Mouse (Mus musculus): Measurements from ENCODE around the gene Nat8f6. TPM values are rescaled to one million over a fixed set of nuclear protein-coding genes. Genes with fewer than 3 reads are reported as not detected.
"Not testable (repeated sequence)": the region's sequence is repeated elsewhere in the genome, so short reads cannot be mapped to it uniquely, and the experiment has no call there.

The Nat8f6 gene
- polyA plus RNA-seq, 1 experiment: not detected

GRCm38 (mm10) chr6:85838674-85839073 lies 17.9 kb upstream of the Nat8f6 start:
- Histone ChIP-seq H3K36me3 (ENCODE audit: control insufficient read depth, insufficient read depth) (no peaks in the 10 kb centered on the region), H3K27me3 (ENCODE audit: control insufficient read depth, insufficient read depth, insufficient read length) (no peaks in the 10 kb centered on the region), H3K4me3 (ENCODE audit: insufficient read depth, poor library complexity, severe bottlenecking) (no peak overlapping the region), H3K79me2 (ENCODE audit: control insufficient read depth, insufficient read depth) (no peaks in the 10 kb centered on the region), H3K79me3 (ENCODE audit: low read depth) (no peaks in the 10 kb centered on the region), H3ac (ENCODE audit: control insufficient read depth, insufficient read length, low read depth) (no peak overlapping the region)
- TF ChIP-seq USF1 (IDR thresholded peaks at IDR 0.05; ENCODE audit: low read depth): no peak
- TF ChIP-seq FOSL1 (IDR thresholded peaks at IDR 0.05; ENCODE audit: insufficient read depth, low read length, poor library complexity, severe bottlenecking): no peak
- no peak for TF ChIP-seq MYOG (IDR thresholded peaks at IDR 0.05; ENCODE audit: control insufficient read depth, extremely low read depth, insufficient read length)
- TF ChIP-seq MYOD1 (IDR thresholded peaks at IDR 0.05; ENCODE audit: control insufficient read depth, insufficient read length, low read depth): no peak
- no peak for TF ChIP-seq CTCF (IDR thresholded peaks at IDR 0.05; ENCODE audit: control insufficient read depth, insufficient read depth, insufficient read length)
- no peak for TF ChIP-seq CEBPB (IDR thresholded peaks at IDR 0.05; ENCODE audit: low read depth)
- no peak for TF ChIP-seq MAX (IDR thresholded peaks at IDR 0.05)

- H3K79me2 ChIP-seq (ENCODE audit: control insufficient read depth, insufficient read depth); H3K36me3 ChIP-seq (ENCODE audit: control insufficient read depth, insufficient read depth); H3K4me3 ChIP-seq (ENCODE audit: insufficient read depth, poor library complexity, severe bottlenecking); H3ac ChIP-seq (ENCODE audit: control insufficient read depth, insufficient read length, low read depth); H3K79me3 ChIP-seq (ENCODE audit: low read depth); H3K27me3 ChIP-seq (ENCODE audit: control insufficient read depth, insufficient read depth, insufficient read length): not testable (repeated sequence)
Observed at GRCm38 (mm10) chr6:85837307-85837706, 16.6 kb upstream of the Nat8f6 start.

- not testable (repeated sequence) for H3K36me3 ChIP-seq (ENCODE audit: control insufficient read depth, insufficient read depth); H3K79me3 ChIP-seq (ENCODE audit: low read depth); H3K4me3 ChIP-seq (ENCODE audit: insufficient read depth, poor library complexity, severe bottlenecking); H3K79me2 ChIP-seq (ENCODE audit: control insufficient read depth, insufficient read depth); H3ac ChIP-seq (ENCODE audit: control insufficient read depth, insufficient read length, low read depth); H3K27me3 ChIP-seq (ENCODE audit: control insufficient read depth, insufficient read depth, insufficient read length)
Observed at GRCm38 (mm10) chr6:85836827-85837226, 16.1 kb upstream of the Nat8f6 start.

DNA sequence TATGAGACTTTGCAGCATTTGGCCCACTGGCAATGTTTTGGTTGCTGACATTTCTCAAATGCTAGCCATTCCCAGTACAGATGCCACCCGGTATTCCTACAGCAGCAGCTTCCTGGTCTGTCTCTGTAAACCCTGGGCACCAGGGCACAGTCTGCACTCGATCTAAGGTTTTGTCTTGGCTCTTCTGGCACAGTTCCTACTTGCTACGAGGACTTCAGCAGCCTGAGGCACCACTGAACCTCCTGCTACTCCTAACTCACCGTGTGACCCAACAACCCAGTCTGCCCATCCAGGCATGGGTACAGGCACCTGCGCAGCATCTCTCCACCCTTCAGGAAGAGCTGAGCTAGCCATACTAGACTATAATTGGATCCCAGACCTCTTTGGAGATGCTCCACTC lies 15.3 kb upstream of the Nat8f6 start:
- not testable (repeated sequence) for H3ac ChIP-seq (ENCODE audit: control insufficient read depth, insufficient read length, low read depth); H3K36me3 ChIP-seq (ENCODE audit: control insufficient read depth, insufficient read depth); H3K4me3 ChIP-seq (ENCODE audit: insufficient read depth, poor library complexity, severe bottlenecking); H3K79me2 ChIP-seq (ENCODE audit: control insufficient read depth, insufficient read depth); H3K79me3 ChIP-seq (ENCODE audit: low read depth); H3K27me3 ChIP-seq (ENCODE audit: control insufficient read depth, insufficient read depth, insufficient read length)

GRCm38 (mm10) chr6:85835104-85835503 lies 14.3 kb upstream of the Nat8f6 start:
- H3K79me3 ChIP-seq (ENCODE audit: low read depth); H3K27me3 ChIP-seq (ENCODE audit: control insufficient read depth, insufficient read depth, insufficient read length); H3ac ChIP-seq (ENCODE audit: control insufficient read depth, insufficient read length, low read depth); H3K4me3 ChIP-seq (ENCODE audit: insufficient read depth, poor library complexity, severe bottlenecking); H3K79me2 ChIP-seq (ENCODE audit: control insufficient read depth, insufficient read depth); H3K36me3 ChIP-seq (ENCODE audit: control insufficient read depth, insufficient read depth): not testable (repeated sequence)

DNA sequence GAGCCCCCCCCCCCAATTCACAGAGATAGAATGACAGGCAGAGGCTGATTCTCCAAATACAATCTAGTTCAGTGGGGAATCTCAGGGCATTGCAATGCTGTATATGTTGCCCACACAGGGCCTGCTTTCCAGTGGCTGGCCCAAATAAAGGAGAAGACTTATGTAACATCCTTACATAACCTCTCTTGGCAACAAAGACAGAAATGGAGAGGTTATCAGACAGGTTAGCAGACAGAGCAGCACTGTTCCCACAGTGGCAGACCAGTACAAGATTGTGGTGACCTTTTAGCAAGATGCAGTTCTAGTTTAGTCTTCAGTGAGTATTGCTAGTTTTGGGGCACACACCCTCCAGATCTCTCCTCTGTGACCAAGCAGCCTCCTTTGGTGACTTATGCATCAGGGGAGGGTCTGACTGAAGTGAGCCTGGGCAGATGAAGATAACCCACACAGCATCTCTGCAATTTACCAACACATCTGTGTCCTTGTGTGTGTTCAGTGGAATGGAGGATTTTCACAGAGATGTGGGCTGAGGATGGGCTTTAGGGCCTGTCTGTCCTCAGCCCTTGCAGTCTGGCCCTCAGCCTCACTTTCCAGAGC lies 13.8 kb upstream of the Nat8f6 start:
- not testable (repeated sequence) for H3K79me2 ChIP-seq (ENCODE audit: control insufficient read depth, insufficient read depth); H3K79me3 ChIP-seq (ENCODE audit: low read depth); H3ac ChIP-seq (ENCODE audit: control insufficient read depth, insufficient read length, low read depth); H3K4me3 ChIP-seq (ENCODE audit: insufficient read depth, poor library complexity, severe bottlenecking); H3K36me3 ChIP-seq (ENCODE audit: control insufficient read depth, insufficient read depth); H3K27me3 ChIP-seq (ENCODE audit: control insufficient read depth, insufficient read depth, insufficient read length)

DNA sequence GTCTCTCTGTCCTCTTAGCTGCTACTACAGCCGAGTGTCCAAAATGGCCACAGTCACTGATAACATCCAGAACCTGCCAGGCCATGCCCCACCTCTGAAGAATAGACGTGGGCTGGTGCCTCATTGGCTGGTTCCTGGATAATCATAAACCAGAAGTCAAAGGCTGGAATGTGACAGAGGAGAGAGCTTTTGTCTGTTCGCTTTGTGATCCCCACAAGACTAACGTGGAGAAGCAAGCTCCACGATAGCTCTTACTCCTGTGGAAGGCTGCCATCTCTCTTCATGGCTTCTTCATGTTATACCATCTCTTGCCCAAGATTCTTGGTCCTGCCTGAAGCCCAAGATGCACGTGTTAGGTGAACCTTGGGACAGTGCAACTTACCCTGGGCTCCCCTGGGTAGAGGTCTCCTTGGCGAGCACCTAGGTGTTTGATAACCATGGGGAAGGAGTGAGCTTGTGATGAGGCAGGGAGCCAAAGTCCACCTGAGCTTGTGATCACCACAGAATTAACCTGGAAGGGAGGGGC lies 11.1 kb upstream of the Nat8f6 start, which contains the start of gene Nat8:
Nat8 (minus strand) TSS at position 287 of the 526 bp plus-strand sequence.
- Histone ChIP-seq H3ac (ENCODE audit: control insufficient read depth, insufficient read length, low read depth) (no peak within 1 kb of the TSS), H3K79me3 (ENCODE audit: low read depth) (no peaks in the 10 kb centered on the region), H3K4me3 (ENCODE audit: insufficient read depth, poor library complexity, severe bottlenecking) (no peak within 1 kb of the TSS), H3K27me3 (ENCODE audit: control insufficient read depth, insufficient read depth, insufficient read length) (no peaks in the 10 kb centered on the region), H3K79me2 (ENCODE audit: control insufficient read depth, insufficient read depth) (no peaks in the 10 kb centered on the region), H3K36me3 (ENCODE audit: control insufficient read depth, insufficient read depth) (no peaks in the 10 kb centered on the region)
- TF ChIP-seq MAX (IDR thresholded peaks at IDR 0.05) (no peak), CTCF (IDR thresholded peaks at IDR 0.05; ENCODE audit: control insufficient read depth, insufficient read depth, insufficient read length) (no peak), FOSL1 (IDR thresholded peaks at IDR 0.05; ENCODE audit: insufficient read depth, low read length, poor library complexity, severe bottlenecking) (no peak), USF1 (IDR thresholded peaks at IDR 0.05; ENCODE audit: low read depth) (no peak), MYOD1 (IDR thresholded peaks at IDR 0.05; ENCODE audit: control insufficient read depth, insufficient read length, low read depth) (no peak), MYOG (IDR thresholded peaks at IDR 0.05; ENCODE audit: control insufficient read depth, extremely low read depth, insufficient read length) (no peak), CEBPB (IDR thresholded peaks at IDR 0.05; ENCODE audit: low read depth) (no peak)

All from C2C12 (cell line).